Mouse (Mus musculus): ENCODE results near the gene Etnk1.
"Not testable (repeated sequence)": the region's sequence is repeated elsewhere in the genome, so short reads cannot be mapped to it uniquely, and the experiment has no call there.

Gene Etnk1

DNA sequence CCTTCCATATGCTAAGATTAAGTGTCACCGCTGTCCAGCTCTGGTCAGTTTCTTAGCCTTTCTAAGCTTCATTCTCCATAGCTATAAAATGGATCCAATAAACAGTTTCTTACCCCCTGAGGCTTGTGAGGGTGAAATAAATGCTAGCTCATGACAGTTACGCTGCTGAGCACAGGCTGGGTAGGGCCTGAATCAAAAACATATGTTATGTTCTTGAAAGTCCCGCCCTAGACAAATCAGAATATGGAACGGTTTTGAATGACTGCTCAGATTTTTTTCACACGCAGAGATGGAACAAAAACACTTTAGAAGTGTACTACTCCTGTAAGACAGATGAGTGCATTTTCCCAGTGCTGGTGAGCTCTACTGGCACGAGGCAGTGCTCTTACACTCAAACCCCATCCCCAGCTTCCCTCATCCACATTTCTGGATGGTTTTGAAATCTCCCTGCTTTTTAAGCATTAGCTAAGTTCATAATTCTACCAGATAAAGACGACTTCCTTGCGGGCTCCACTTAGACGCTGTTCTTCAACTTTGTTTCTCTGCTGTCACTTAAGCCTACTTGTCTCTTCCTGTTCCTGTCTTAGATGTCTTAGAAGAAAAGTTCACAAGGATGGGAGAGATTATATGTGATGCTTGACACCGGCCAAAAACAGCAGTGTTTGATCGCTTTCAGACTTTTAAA is 4.9 kb downstream of the Etnk1 start:
- DNase-seq (ENCODE audit: low spot score in 2 of 2), result peak; percentile 46 to 66

DNA sequence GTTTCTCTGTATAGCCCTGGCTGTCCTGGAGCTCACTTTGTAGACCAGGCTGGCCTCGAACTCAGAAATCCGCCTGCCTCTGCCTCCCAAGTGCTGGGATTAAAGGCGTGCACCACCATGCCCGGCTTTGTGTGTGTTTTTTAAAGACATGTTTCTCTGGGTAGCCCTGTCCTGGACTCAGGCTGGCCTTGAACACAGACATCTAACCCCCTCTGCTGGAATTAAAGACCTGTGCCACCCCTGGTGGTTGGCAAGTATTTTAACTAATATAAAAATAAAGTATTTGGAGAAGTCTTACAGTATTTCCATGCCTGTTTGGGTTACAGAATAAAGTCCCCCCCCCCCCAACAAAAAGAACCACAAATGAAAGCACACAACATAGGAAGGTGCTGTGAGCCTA is 5.7 kb downstream of the Etnk1 start:
- not testable (repeated sequence) for DNase-seq (ENCODE audit: low spot score in 2 of 2)

DNA sequence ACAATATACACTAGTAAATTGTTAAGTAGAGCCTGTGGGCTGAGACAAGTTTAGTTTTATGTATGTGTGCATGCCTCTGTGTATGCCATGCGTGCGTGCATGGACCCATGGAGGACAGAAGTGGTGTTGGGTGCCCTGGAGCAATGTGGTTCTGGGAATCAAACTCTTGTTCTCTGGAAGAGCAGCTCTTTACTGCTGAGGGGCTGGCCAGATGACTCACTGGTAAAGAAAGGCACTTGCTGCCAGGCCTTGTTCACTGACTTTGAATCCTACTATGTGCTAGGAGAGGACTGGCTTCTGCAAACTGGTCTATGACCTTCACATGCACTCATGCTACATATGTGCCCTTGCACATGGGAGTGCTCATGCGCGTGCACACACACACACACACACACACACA is 7.2 kb downstream of the Etnk1 start:
- DNase-seq (ENCODE audit: low spot score in 2 of 2), result no peak

DNA sequence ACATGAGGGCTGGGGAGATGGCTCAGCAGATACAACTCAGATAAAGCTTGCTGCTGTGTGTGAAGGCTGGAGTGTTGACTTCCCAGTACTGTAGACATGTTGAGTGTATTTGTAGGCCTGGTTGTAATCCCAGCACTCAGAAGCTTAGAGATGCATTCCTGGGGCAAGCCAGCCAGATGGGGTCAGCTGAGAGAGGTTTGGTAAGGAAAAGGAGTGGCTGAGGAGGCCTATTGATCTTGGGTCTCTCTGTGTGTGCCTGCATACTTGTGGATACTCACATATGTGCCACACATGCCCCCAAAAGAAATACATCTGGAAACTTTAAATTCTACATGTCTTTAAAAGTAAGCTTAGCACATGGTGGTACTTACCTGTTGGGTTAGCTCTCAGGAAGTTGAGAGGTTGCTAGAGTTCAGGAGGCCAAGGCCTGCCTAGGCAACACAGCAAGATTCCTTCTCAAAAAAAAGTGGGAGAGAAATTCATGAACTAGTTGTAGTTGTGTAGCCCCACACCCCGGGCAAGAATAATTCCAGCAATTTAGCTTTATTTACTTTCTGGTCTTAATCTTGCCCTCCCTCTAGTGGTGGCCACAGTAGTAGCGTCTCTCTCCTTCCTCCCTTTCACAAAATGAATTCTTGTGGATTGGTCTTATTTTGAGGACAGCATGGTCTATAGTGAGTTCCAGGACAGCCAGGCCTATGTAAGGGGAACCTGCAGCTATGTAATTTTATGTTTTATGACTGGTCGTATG is 8.1 kb downstream of the Etnk1 start:
- DNase-seq (ENCODE audit: low spot score in 2 of 2), result peak in 1 of 2 experiments; percentile 34

DNA sequence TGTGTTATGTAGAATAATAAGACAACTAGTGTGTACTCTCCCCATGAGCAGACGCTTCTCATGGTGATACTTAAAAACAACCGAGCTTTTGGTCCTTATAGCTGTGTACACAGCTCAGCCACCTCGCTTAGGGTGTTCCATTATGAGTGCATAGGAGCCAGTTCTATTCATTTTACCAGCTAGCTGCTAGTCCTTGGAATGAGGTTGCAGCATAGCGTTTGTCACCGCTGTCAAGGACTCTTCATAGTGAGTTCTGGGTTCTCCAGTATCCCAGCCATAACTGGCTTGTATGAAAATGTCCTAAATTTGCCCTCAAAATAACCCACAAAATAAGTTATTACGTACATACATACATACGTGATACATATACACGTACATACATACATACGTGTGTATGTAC is 9.1 kb downstream of the Etnk1 start:
- DNase-seq (ENCODE audit: low spot score in 2 of 2), result no peak

DNA sequence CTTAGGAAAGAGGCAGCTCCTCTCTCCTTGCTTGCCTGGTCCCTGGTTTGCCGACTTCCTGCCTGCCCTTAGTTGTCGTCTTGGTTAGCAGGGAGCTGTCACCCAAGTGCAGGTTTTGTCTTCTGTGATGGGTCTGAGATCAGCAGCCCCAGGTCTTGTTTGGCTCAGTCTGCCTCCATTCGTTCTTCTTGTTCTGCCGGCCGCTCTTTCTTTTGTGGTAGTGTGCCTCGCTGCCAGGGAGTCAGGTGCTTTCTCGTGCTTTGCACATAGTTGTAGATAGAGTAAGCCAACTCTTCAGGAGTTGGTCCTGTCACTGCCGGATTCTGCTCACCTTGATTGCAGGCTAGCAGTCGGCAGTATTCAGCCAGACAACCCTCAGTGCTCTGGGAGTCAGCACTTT is 9.6 kb downstream of the Etnk1 start:
- no peak for DNase-seq (ENCODE audit: low spot score in 2 of 2)

DNA sequence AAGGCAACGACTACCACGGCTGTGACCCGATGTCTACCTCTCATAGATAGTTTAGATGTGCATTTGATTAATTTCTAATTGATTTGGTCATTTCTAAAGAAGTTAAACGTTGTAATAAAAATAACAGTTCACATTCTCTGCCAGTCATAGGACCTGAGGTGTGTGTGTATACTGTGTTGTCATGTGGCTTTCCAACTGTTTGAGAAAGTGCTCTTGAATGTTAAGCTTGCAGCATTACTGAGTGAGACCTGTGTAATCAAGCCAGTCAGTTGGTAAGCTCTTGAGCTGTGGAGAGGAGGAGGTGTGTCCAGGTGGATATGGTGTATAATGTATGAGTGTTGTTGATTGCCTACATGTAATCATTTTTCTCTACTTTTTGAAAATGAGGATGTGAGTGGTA is 12.2 kb downstream of the Etnk1 start:
- DNase-seq (ENCODE audit: low spot score in 2 of 2), result no peak

DNA sequence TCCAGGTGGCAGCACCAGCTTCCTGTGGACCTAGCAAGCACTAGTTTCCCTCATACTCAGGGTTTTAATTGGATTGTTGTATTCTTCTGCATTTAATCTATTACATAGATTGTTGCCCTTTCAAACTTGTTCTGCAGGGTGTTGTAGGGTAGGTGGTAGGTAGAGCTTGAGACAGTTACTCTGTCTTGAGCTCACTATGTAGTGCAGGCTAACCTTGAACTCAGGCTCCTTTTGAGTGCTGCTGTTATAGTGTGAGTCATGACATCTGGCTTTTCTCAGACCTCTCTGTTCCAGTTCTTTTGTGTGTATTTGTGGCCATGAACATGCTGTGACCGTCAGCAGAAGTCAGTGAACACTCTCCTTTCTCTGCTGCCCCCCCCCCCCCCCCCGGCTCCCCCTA is 12.7 kb downstream of the Etnk1 start:
- no peak for DNase-seq (ENCODE audit: low spot score in 2 of 2)

DNA sequence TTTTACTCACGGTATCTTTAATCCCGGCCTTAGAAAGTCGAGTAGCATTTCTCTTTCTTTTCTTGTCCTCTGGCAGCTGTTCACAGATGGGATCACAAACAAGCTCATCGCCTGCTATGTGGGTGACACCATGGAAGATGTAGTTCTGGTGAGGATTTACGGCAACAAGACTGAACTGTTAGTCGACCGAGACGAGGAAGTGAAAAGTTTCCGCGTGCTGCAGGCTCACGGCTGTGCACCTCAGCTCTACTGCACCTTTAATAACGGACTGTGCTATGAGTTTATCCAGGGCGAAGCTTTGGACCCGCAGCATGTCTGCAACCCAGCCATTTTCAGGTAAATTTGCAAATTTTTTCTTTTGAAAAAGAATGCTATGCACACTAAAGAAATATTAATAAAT is 13.5 kb downstream of the Etnk1 start:
- DNase-seq (ENCODE audit: low spot score in 2 of 2), result peak; percentile 54 to 69

DNA sequence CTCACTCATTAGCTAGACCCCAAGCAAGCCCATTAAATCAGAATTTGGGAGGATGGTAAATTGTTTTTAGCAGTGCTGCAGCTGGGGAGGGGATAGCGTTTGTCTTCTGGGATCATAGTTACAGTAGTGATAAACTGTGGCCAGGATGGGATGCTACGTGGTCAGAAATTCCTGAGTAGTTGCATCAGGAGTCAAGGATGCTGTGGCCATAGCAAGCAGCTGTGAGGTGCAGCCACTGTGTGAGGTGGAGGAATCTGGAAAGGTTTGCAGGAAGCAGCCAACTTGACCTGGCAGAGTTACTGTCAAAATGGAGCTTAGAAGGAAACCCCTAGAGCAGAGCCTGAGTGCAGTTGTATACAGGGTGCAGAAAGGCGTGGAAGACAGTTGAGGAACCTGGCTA is 17.1 kb downstream of the Etnk1 start:
- DNase-seq (ENCODE audit: low spot score in 2 of 2), result no peak

DNA sequence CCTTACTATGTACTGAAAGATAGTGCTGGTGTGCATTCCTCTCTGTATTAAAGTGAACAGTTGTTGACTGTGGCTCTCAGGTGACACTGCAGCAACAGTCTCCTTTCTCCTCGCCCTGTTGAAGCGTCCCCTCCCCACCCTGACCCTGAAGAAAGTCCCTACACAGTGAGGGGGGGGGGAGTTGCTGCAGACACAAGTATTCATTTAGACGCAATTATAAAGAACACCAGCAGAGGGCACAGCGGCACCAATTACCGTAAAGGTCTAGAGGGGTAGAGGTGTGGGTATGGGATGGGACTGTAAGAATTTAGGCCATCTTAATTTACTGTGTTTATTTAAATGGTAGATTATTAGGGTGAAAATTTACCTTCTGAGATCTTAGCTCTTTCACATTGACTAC is 17.7 kb downstream of the Etnk1 start:
- DNase-seq (ENCODE audit: low spot score in 2 of 2), result no peak

DNA sequence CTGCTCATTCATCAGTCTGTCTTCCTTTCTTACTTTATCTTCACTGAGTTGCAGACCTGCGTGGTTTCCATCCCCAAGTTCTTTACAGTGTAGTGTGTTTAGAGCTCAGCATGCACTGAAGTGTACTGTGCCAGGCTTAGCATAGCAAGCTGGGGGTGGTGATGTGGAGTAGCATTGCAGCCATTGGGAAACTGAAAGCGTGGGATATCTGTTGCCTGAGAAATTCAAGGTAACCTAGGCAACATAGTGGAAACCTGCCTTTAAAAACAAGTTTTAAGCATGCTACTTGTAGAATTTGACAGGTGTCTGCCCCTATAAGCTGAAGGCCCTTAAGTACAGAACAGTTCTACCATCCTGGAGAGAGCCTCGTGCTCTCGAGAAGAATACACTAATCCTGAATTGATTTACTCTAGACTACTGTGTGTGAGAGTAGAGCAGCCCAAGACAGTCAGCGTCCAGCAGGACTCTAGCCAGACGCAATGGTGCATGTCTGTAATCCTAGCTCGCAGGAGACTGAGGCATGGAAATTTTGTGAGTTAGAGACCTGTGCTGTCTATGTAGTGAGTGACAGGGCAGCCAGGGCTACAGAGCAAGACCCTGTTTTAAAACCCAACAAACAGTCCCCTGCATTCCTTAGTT is 23.9 kb downstream of the Etnk1 start:
- DNase-seq (ENCODE audit: low spot score in 2 of 2), result no peak

DNA sequence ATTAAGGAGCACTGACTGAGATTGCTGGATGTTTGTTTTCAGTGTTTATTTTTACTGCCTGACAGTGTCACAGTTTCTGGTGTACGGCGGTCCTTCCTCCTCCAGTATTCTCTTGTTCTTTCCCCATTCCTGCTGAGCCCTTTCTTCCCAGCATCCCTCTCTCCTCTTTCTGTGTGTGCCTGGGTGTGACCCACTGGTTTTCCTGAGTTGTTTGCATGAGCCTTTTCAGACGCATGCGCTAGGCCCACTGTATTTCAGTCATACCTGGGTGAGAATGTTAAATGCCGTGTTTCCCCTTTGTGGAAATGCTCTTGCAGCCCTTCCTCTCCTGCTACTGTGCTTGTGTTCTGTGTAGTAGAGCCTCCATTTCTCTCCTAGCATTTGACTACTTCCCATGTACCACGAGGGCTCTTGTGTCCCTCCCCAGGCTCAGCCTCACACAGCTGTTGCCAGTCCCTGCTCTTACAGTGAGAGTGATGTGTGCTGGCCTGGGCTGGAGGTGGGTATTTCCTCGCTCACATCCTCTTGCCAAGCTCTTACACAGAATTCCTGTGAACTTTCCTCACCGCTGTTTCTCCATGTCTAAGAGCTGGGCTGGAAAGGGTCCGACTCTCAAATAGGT is 24.6 kb downstream of the Etnk1 start:
- DNase-seq (ENCODE audit: low spot score in 2 of 2), result no peak

DNA sequence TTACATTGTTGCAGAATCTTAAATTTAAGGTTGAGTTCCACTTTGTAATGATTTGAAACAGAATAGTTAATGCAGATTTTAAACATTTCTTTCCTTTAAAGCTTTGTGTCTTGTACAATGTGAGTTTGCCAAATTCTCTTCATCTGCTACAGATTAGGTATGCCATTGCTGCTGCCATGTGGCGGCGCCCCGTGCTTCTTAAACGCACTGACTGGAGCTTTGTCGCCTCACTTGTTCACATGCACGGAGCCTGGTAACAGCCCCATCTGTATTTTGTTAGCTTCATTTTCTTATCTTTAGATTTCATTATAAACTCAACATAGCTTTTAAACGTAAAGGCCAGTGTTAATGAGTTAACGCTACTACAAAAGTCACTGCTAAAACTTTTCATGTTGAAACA is 25.7 kb downstream of the Etnk1 start:
- no peak for DNase-seq (ENCODE audit: low spot score in 2 of 2)

DNA sequence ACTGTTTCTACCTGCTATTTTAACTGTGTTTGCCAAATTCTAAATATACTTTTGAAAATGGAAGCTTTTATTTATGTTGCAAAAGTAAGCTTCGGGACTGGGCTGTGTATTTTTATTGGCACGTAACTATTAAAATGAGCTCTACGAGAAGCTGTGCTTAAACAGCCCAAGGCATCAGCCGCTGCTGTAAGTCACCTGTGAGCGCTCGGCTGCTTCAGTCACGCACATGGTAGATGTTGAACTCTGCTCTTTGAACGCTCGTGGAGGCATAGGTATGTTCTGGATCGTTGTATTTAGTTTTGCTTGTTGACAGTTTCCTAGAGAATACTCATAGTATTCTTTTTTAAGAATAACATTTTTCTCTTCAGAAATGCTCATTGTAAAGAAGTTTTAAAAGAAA is 26.1 kb downstream of the Etnk1 start:
- no peak for DNase-seq (ENCODE audit: low spot score in 2 of 2)

DNA sequence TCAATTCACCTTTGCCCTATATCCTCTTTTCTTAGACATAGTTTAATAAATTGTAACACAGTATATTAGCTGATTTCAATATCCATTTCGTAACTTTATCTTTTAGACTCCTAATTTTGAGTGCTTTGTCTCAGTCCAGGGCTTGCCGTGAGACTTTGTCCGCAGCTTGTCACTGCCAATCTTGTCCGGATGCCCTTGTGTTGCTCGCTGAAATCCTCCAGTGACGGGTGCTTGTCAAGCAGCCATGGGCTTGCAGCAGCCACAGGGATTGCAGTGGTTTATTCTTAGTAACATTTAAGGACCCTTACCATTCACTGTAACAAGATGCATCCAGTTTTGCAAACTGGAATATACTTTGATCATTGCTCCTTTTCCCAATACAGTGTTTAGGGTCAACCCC is 26.6 kb downstream of the Etnk1 start:
- no peak for DNase-seq (ENCODE audit: low spot score in 2 of 2)

DNA sequence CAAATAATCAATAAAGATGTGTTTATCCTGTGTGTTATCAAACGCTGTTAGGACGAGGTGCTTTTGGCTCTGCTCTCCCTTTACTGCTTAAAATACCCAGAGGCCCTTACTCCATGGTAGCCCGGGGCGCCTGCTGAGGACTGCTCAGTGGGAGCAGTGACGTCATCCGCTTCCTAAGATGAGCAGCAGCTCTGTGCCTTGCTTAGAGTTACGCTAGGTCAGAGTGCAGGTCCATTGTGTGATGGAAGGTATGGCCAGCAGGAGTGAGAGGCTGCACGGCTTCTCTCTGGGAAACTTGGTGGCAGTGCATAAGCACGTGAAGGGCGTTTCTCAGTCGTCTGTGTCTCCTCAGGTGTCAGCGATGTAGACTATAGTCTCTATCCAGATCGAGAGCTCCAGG is 30.0 kb downstream of the Etnk1 start:
- no peak for DNase-seq (ENCODE audit: low spot score in 2 of 2)

DNA sequence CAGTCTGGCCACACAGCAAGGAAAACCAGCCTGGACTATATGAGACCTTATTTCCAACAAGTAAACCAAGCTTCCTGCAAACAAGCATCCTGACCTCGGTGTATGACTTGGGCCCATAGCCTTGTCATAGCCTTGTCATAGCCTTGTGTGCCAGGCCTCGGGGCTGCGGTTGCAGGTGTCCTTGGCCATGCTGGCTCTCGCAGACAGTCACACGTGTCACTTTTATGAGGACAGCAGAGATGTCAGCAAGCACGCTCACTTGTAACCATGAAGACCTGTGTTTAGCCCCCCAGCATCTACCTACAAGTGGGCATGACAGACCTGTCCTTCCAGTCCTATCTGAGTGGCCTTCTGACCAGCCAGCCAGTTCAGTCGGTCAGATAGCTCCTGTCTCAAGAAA is 31.4 kb downstream of the Etnk1 start:
- DNase-seq (ENCODE audit: low spot score in 2 of 2), result no peak

DNA sequence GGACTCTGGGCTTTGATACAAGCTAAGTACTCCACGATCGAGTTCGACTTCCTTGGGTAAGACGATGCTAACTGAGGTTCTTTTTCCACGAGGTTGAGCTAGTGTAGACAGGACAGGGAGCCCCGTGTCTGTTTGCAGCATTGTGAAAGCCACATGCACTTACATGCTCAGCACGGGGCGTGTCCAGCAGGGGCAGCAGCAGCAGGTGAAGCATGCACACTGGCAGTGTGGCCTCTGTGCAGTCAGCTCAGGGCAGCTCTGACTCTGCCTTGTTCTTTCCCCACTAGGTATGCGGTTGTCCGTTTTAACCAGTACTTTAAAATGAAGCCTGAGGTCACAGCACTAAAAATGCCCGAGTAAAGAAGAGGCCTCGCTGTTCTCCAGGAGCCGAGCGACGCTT is 36.1 kb downstream of the Etnk1 start:
- DNase-seq (ENCODE audit: low spot score in 2 of 2), result no peak

DNA sequence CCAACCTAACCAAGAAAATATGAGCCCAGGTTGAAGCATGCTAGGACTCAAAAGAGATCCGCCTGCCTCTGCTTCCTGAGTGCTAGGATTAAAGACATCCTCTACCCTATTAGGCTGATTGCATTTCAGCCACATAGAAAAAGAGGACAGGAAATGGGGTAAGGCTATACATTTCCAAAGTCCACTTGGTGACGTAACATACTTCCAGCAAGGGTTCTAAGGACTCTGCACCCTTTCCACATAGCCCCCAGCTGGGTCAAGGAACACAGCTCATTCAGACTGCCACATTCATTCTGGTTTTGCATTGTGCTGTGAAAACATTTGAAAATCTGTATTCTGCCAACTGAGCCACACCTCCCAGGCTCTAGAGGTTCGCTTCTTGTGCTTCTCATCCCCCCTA is 41.9 kb downstream of the Etnk1 start:
- DNase-seq (ENCODE audit: low spot score in 2 of 2), result no peak

DNA sequence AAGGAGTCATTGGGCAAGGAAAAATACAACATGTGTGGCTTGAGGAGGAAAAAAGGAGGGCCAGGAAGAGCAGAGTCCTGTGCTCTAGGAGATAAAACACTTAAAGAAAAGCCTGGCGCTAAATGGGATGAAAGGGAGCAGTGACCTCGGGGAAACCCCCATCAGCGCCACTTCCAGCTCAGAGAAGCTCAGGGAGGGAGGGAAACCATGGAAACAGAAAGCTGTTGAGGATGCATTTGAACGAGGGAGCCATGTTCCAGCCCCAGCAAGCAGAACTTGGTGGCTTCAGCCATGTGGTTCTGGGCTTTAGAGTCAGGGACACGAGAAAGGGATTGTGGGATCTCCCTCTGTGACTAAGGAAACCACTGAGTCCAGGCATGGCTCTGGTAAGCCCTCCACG is 45.7 kb downstream of the Etnk1 start:
- no peak for DNase-seq (ENCODE audit: low spot score in 2 of 2)

DNA sequence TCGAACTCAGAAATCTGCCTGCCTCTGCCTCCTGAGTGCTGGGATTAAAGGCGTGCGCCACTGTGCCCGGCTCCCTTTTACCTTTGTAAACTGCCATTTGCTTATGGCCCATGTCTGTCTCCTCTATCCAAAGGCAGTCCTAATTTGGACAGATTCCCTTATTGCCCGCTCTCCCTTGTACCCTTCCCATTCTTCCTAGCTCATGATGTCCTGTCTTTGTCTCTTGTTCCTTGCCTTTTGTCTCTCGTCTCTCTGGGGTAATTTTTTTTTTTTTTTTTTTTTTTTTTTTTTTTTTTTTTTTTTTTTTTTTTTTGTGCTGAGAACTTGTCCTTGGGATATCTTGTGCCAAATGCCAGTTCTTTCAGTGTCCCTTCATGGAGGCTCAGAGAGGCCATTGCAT is 46.4 kb downstream of the Etnk1 start:
- DNase-seq (ENCODE audit: low spot score in 2 of 2), result no peak

DNA sequence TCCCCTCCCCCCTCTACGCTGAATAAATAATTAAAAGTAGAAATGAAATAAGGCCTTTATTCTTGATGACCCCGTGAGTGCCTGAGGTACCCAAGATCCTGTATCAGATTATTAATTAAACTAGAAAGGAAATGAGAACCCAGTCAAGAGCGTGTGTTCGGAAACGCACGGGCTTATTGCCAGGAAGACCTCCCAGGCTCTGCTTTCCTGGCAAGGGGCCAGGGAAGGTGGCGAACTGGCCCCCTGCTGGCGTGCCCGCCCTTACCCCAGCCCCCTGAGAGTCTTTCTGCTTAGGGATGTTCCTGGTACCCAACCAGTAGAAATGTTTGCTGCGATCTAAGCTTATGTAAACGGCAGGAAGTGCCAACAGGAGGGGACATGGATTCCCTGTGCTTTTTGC is 49.2 kb downstream of the Etnk1 start:
- no peak for DNase-seq (ENCODE audit: low spot score in 2 of 2)
